Mouse (Mus musculus) left cerebral cortex, adult 2 months (tissue): ENCODE data around the gene Tbx15. TPM values are rescaled to one million over a fixed set of nuclear protein-coding genes. Genes with fewer than 3 reads are reported as not detected.

Source experiments
- DNase-seq, 2 experiments: peaks; one replicate each; pipeline ENCODE4 v3.0.0; 2021 to 2022; ENCODE audit warnings: low spot score in 2 of 2, mixed read lengths in 1 of 2; ENCODE audit errors: extremely low spot score in 1 of 2
- H3K27ac ChIP-seq: fragments of 200-600 bp; 2 replicates; pipeline ENCODE4 v1.8.1; 2022
- H3K4me3 ChIP-seq: fragments of 200-600 bp; 2 replicates; pipeline ENCODE4 v1.8.1; 2022
- CTCF ChIP-seq: fragments of 200-600 bp; IDR thresholded peaks from 2 replicates; pipeline ENCODE4 v1.8.1; 2022; ENCODE audit warnings: antibody characterized with exemption, mild to moderate bottlenecking, moderate library complexity
- intact Hi-C: fragments of 180-260 bp; cut with DNase I; formaldehyde crosslinking; loops from one replicate; pipeline ENCODE4 v1.15.1; 2025
- microRNA-seq, 2 experiments: library from miRNA; unstranded; fragments of <30 nt; microRNA quantifications; one replicate each; pipeline ENCODE4 v1.2.0; 2021
- total RNA-seq, 2 experiments: library from RNA; stranded (reverse); gene quantifications; 2 replicates each; pipeline ENCODE4 v1.2.3; 2021

Gene Tbx15
- total RNA-seq, 2 experiments from 2014 or later, result 0.87 to 1.1 TPM

DNA sequence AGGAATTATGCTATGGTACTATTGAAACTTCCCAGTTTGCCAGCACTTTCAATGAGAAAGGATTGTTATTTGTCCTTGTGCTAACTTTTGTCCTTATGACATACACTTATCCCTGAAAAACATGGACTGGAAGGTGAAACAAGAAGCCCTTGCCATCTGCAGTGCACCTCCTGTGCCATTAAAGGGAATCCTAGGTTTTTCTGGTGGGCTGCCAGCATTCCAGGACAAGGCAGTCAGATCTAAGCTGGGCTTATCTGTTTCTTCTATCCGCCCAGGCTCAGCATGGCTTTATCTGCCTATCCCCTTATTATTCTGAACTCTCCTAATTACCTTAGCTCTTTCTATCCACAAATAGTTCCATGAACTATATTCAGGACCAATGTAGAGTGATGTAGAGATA lies 98.6 kb downstream of the Tbx15 start:
- DNase-seq, result no peak
- Histone ChIP-seq H3K27ac (no peak overlapping the region), H3K4me3 (no peak overlapping the region)
- TF ChIP-seq CTCF, result no peak
- intact Hi-C loops, result no loop called here

DNA sequence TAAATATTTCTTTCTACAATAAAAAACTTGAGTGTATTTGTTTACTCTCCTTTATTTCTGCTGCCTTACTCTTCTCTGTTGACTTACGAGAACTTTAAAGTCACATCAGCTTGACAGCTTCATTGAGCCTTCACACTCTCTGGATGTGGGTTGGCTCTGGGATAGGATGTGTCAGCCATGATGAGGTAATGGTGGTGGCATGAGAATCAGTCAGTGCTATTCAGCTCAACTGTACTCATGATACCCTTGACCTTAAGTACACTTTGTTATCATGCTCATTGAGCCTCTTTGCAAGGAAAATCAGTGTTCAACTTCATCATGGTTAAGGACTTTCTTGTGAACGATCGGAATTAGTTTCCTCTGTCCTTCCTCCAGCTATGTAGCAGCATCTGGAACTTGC lies 99.8 kb downstream of the Tbx15 start:
- Histone ChIP-seq H3K4me3 (no peak overlapping the region), H3K27ac (no peak overlapping the region)
- TF ChIP-seq CTCF, result no peak
- intact Hi-C loops, result no loop called here
- DNase-seq, result no peak

DNA sequence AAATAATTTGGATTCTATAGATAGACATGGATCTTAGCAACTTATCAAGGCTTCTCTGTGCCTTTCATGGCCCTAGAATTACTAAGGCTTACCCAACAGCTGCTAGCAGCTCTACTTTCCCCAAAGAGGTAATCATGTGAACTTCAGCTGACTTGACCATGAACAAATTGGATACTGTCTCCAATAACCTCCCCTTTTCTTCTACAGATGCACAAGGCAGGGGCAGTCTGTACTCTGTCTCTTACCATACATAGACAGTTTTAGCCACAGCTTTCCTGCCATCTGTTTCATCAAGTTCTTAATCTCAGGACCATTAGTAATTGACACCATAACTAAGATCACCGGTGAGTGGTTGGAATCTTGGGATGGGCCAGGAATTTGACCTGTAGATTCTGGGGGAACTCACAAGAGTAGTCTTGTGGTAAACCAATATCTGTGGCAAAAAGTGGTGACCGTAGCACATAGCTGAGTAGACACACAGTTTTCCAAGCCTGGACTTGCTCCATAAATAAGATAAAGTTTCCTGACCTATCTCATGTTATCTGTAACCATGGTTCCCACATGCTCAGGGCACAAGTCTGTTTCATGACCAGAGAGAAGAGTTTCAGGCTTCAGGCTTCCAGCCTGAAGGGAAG lies 139.6 kb downstream of the Tbx15 start:
- TF ChIP-seq CTCF, result no peak
- intact Hi-C loops, result no loop called here
- no peak overlapping the region for H3K27ac ChIP-seq
- no peak for DNase-seq
- H3K4me3 ChIP-seq, result no peak overlapping the region

DNA sequence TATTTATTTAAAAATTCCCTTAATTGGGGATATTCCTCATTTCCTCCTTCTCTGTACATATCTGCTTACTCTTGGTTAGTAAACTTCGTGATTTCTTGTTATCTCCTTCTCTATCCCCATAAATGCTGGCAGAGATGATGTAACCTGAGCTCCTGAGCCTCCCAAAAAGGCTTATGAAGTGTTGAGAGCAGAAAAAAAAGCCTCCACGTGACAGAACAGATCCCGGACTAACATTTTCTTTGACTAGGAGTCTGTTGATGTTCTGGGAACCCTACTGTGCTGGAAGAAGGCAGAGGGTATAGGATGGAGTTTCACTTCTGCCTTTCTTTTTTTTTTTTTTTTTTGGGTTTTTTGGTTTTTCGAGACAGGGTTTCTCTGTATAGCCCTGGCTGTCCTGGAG lies 146.9 kb downstream of the Tbx15 start:
- no peak for TF ChIP-seq CTCF
- intact Hi-C loops, result no loop called here
- no peak for DNase-seq
- Histone ChIP-seq H3K4me3 (no peak overlapping the region), H3K27ac (no peak overlapping the region)

Small RNA genes lying within 50 kb of the gene (microRNA-seq; reads per million reads assigned to microRNA genes)
- gene Mir6481, result 0 reads per million in 2 experiments

Other genes with a start within 250 kb of the Tbx15 start
- gene Wars2, start 99.3 kb upstream of the Tbx15 start, total RNA-seq, result 1 to 10 TPM; 6.5 to 7.3 TPM